In the genomic region with DNA sequence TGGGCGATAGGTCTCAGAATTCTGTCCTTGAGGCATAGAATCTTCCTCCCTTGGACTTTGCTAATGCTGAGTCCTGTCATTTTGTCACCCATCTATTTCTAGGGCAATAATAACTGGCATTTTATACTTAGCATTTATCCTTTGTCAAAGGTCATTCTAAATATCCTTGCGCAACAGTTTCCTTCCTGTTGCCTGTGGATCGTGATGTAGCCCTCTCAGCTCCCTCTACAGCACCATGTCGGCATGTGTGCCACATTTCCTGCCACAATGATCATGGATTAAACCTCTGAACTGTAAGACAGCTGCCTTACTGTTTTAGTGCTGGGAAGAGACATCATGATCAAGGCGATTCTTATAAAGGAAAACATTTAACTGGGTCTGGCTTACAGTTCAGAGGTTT, we compare ENCODE assay signal across 20 mouse cellular contexts.
A peak's percentile ranks its signal among the peaks of the same experiment; 100 is the strongest.
DNase-seq lines count a peak whose midpoint lies in the region; ATAC-seq and TF ChIP-seq lines count a peak whose summit lies in the region.
"Had no signal": no experiment of that assay in that cellular context is flagged by ENCODE, and none has a peak within 500 bp of the region (broad histone marks: within the 10 kb centered on the region; RNA-seq: fewer than 3 reads in every experiment).

No protein-coding gene starts in this region.

- ATAC-seq in megakaryocyte, adult 5-6 weeks (ENCODE audit: poor library complexity, severe bottlenecking): peak; percentile 64
- no peak for ATAC-seq in frontal cortex, adult (ENCODE audit: low TSS enrichment)
- no peak for ATAC-seq in liver, embryonic 12.5 days
- ATAC-seq: forebrain, embryonic 16.5 days; intestine, embryonic 16.5 days had no signal

- peaks cover 18% of the 10 kb centered on the region for H3K4me1 ChIP-seq in bone marrow macrophage, adult 2 months (ENCODE audit: control insufficient read depth, insufficient read depth, low read length)
- H3K4me1 ChIP-seq in liver, embryonic 12.5 days: no peaks in the 10 kb centered on the region
- H3K4me1 ChIP-seq: heart, embryonic 15.5 days had no signal

- H3K27ac ChIP-seq in bone marrow macrophage, adult 2 months (ENCODE audit: insufficient read depth, low read depth, low read length): peak overlapping the region; percentile 16; the same call in 1 of the 2 replicates
- no peak overlapping the region for H3K27ac ChIP-seq in liver, embryonic 12.5 days
- H3K27ac ChIP-seq: embryonic facial prominence, embryonic 13.5 days; forebrain, embryonic 12.5 days; heart, embryonic 15.5 days; hindbrain, embryonic 10.5 days; hindbrain, embryonic 14.5 days had no signal

- no peak overlapping the region for H3K9ac ChIP-seq in liver, embryonic 12.5 days
- H3K9ac ChIP-seq: embryonic facial prominence, embryonic 13.5 days; forebrain, embryonic 12.5 days; heart, embryonic 15.5 days; hindbrain, embryonic 14.5 days had no signal

- H3K36me3 ChIP-seq in liver, embryonic 12.5 days: no peaks in the 10 kb centered on the region
- H3K36me3 ChIP-seq: embryonic facial prominence, embryonic 13.5 days; forebrain, embryonic 12.5 days; heart, embryonic 15.5 days; hindbrain, embryonic 10.5 days had no signal

- TF ChIP-seq POLR2A in bone marrow macrophage, adult 2 months (IDR thresholded peaks at IDR 0.05; ENCODE audit: borderline replicate concordance, low read depth, low read length): no peak

- peak; percentile 51 for DNase-seq in heart, adult 11 months
- no peak for DNase-seq in heart, postnatal 10 days
- DNase-seq in spleen, postnatal 4 days (ENCODE audit: low spot score in 2 of 2): no peak
- DNase-seq: adrenal gland, adult 8-10 months; adrenal gland, postnatal 36 days; cerebellum, adult 11-12 months; cerebellum, adult 9-10 months; cerebellum, postnatal 25 days; gastrocnemius, postnatal 14 days had no signal

- H3K9me3 ChIP-seq in liver, embryonic 12.5 days (replicated peaks): no peaks in the 10 kb centered on the region
- H3K9me3 ChIP-seq: embryonic facial prominence, embryonic 13.5 days; forebrain, embryonic 12.5 days; heart, embryonic 15.5 days; hindbrain, embryonic 10.5 days had no signal

- WGBS in liver, embryonic 12.5 days (ENCODE audit: insufficient replicate concordance): 61% methylated on average over 5 of the region's 5 CpGs

- TF ChIP-seq CTCF in bone marrow macrophage, adult 2 months (IDR thresholded peaks at IDR 0.05; ENCODE audit: low read depth, low read length): no peak

- H3K27me3 ChIP-seq in liver, embryonic 12.5 days (replicated peaks): no peaks in the 10 kb centered on the region
- H3K27me3 ChIP-seq: embryonic facial prominence, embryonic 13.5 days; forebrain, embryonic 12.5 days; heart, embryonic 15.5 days had no signal

- H3K4me3 ChIP-seq in bone marrow macrophage, adult 2 months (ENCODE audit: insufficient read depth, low read length): no peak overlapping the region
- no peak overlapping the region for H3K4me3 ChIP-seq in liver, embryonic 12.5 days
- H3K4me3 ChIP-seq: embryonic facial prominence, embryonic 13.5 days; forebrain, embryonic 12.5 days; heart, embryonic 15.5 days; hindbrain, embryonic 10.5 days had no signal

- intact Hi-C loops in heart, postnatal 10 days (cut with DNase I): no loop called here

- no peak overlapping the region for H3K4me2 ChIP-seq in liver, embryonic 12.5 days
- H3K4me2 ChIP-seq: embryonic facial prominence, embryonic 13.5 days; forebrain, embryonic 12.5 days; heart, embryonic 15.5 days; hindbrain, embryonic 14.5 days had no signal
